Mouse (Mus musculus): ENCODE data around the gene Vmn1r212. TPM values are rescaled to one million over a fixed set of nuclear protein-coding genes. Genes with fewer than 3 reads are reported as not detected.
"Not testable (repeated sequence)": the region's sequence is repeated elsewhere in the genome, so short reads cannot be mapped to it uniquely, and the experiment has no call there.

Vmn1r212 gene
- polyA plus RNA-seq (2012; rRNA removed) = not detected in 2 replicates

GRCm38 (mm10) chr13:22884105-22884504 lies at the start of gene Vmn1r212:
TSS of gene Vmn1r212 (minus strand) at chr13:22884205.
- no peak for DNase-seq (ENCODE audit: low read depth, low spot score)
- 69% methylated on average over 4 of the region's 4 CpGs for WGBS

DNA sequence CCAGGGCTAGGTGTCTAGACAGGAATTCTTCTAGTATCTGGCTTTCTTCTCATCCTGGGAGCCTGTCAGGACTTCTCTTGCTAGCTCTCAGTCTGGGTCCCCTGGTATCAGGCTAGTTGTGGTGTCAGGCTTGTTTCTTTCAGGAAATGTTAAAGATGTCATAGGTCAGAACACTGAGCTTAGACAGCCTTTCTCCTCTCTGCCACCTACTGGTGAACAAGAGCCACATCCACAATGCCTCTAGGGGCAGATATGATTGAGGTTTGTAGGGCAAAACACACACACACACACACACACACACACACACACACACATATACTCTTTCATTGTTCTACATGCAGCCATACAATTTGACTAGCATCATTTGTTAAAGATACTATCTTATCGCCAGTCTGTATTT lies 4.7 kb downstream of the Vmn1r212 start:
- DNase-seq (ENCODE audit: low read depth, low spot score) = no peak
- WGBS = 94% methylated on average over 1 of the region's 1 CpGs

- no peak for DNase-seq (ENCODE audit: low read depth, low spot score)
- 70% methylated on average over 1 of the region's 1 CpGs for WGBS
Observed at GRCm38 (mm10) chr13:22857461-22857860, 26.5 kb downstream of the Vmn1r212 start, which contains the start of gene Vmn1r211. TSS of gene Vmn1r211 (minus strand) at chr13:22857561.

DNA sequence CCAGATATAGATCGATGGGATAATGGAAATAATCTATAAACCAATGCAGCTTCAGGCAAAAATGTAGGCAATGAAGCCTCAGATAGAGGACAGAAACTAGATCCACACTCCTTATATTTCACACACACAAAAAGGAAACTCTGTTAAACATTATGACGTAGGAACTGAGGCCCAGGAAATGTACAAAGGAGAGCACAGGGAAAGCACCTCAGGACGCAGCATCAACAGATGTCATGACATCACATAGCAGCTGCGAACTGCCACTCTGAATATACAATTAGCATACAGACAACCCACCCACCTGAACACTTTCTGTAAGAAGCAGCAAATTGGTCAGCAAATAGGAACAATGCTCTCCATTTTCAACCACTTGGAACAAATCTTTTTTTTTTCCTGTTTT lies 29.2 kb downstream of the Vmn1r212 start:
- DNase-seq (ENCODE audit: low read depth, low spot score) = no peak
- 64% methylated on average over 4 of the region's 4 CpGs for WGBS

GRCm38 (mm10) chr13:22846798-22847197 lies 37.2 kb downstream of the Vmn1r212 start:
- 71% methylated on average over 1 of the region's 1 CpGs for WGBS
- DNase-seq (ENCODE audit: low read depth, low spot score) = no peak

DNA sequence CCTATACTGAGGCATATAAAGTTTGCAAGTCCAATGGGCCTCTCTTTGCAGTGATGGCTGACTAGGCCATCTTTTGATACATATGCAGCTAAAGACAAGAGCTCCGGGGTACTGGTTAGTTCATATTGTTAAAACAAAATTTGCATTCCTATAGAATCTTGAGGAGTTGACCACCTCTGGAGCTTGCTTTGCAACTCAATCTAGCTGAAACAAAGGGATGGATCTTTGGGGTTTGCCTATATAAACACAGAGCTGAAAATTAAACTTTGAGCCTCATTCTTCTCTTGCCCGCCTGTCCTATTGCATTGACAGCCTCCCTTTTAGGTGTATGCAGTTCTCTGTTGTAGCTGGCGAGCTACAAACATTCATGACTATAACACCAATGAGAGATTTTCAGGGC lies 39.7 kb downstream of the Vmn1r212 start:
- 63% methylated on average over 3 of the region's 3 CpGs for WGBS

More for the DNA sequence above, 39.7 kb downstream of the Vmn1r212 start:
- not testable (repeated sequence) for DNase-seq (ENCODE audit: low read depth, low spot score)

Other genes starting within 250 kb of the Vmn1r212 start
- gene Vmn1r207-ps, start 154.6 kb downstream of the Vmn1r212 start, polyA plus RNA-seq (2012; rRNA removed) = not detected in 2 replicates
- not detected in 2 replicates for gene Vmn1r208, start 106.8 kb downstream of the Vmn1r212 start, polyA plus RNA-seq (2012; rRNA removed)
- gene Vmn1r209, start 74.5 kb downstream of the Vmn1r212 start, polyA plus RNA-seq (2012; rRNA removed) = not detected in 2 replicates
- gene Vmn1r210, start 52.9 kb downstream of the Vmn1r212 start, polyA plus RNA-seq (2012; rRNA removed) = not detected in 2 replicates
- gene Vmn1r211, start 26.6 kb downstream of the Vmn1r212 start, polyA plus RNA-seq (2012; rRNA removed) = not detected in 2 replicates
- not detected in 2 replicates for gene Vmn1r213, start 123.5 kb upstream of the Vmn1r212 start, polyA plus RNA-seq (2012; rRNA removed)
- not detected in 2 replicates for gene Vmn1r214, start 146.2 kb upstream of the Vmn1r212 start, polyA plus RNA-seq (2012; rRNA removed)
- not detected in 2 replicates for gene Vmn1r215, start 183.8 kb upstream of the Vmn1r212 start, polyA plus RNA-seq (2012; rRNA removed)
- not detected in 2 replicates for gene Vmn1r217, start 234.0 kb upstream of the Vmn1r212 start, polyA plus RNA-seq (2012; rRNA removed)
- not detected in 2 replicates for gene Vmn1r218, start 248.9 kb upstream of the Vmn1r212 start, polyA plus RNA-seq (2012; rRNA removed)

Measured in large intestine, adult 2 months (tissue).